Mouse (Mus musculus) forebrain, embryonic 10.5 days (tissue): Measurements from ENCODE around the gene Qser1. TPM values are rescaled to one million over a fixed set of nuclear protein-coding genes. Genes with fewer than 3 reads are reported as not detected.

Experiments
- DNase-seq: peaks from one replicate; pipeline ENCODE4 v3.0.0-alpha.2; 2017; ENCODE audit warnings: low spot score; ENCODE audit errors: extremely low spot score
- H3K27ac ChIP-seq: fragments of 300-500 bp; sonication (generic); 2 replicates; pipeline ENCODE4 v1.5.1; 2016; ENCODE audit warnings: mild to moderate bottlenecking
- H3K27me3 ChIP-seq: fragments of 300-500 bp; sonication (generic); 2 replicates; pipeline ENCODE4 v1.6.1; 2016; ENCODE audit warnings: mild to moderate bottlenecking; ENCODE audit not compliant: poor library complexity, severe bottlenecking
- H3K36me3 ChIP-seq: fragments of 300-500 bp; sonication (generic); replicated peaks from 2 replicates; pipeline ENCODE4 v1.6.1; 2016; ENCODE audit warnings: mild to moderate bottlenecking, moderate library complexity
- H3K4me1 ChIP-seq: fragments of 300-500 bp; sonication (generic); 2 replicates; pipeline ENCODE4 v1.6.1; 2016
- H3K4me3 ChIP-seq: fragments of 300-500 bp; sonication (generic); 2 replicates; pipeline ENCODE4 v1.5.1; 2016; ENCODE audit warnings: mild to moderate bottlenecking, moderate library complexity
- H3K9me3 ChIP-seq: fragments of 300-500 bp; sonication (generic); 2 replicates; pipeline ENCODE4 v1.6.1; 2016; ENCODE audit warnings: mild to moderate bottlenecking, moderate library complexity
- WGBS: fragments of 180-500 bp; shearing (Covaris S2); methylation state at CpG from one replicate; pipeline ENCODE4 v1.1.7; 2016; 5-methylcytosine and 5-hydroxymethylcytosine counted together
- polyA plus RNA-seq: library from polyadenylated mRNA; unstranded; fragments of >200 nt; fragmentation: Nextera tagmentation; extraction: Ambion mirVana; gene quantifications from 2 replicates; pipeline ENCODE4 v1.2.1, GENCODE M21; 2016

Qser1 gene
- polyA plus RNA-seq, 1 experiment from 2014 or later = 11.8 TPM

- Histone ChIP-seq H3K27ac (no peak within 1 kb of the TSS), H3K36me3 (no peaks in the 10 kb centered on the region), H3K9me3 (no peaks in the 10 kb centered on the region), H3K27me3 (peaks cover 16% of the 10 kb centered on the region), H3K4me3 (no peak within 1 kb of the TSS), H3K4me1 (peaks cover 22% of the 10 kb centered on the region)
- WGBS = 84% methylated on average over 4 of the region's 4 CpGs
- DNase-seq = no peak
Observed at GRCm38 (mm10) chr2:104716279-104716678, 100.3 kb downstream of the Qser1 start, which contains the start of gene Pin1rt1. TSS of gene Pin1rt1 (minus strand) at chr2:104716379.

DNA sequence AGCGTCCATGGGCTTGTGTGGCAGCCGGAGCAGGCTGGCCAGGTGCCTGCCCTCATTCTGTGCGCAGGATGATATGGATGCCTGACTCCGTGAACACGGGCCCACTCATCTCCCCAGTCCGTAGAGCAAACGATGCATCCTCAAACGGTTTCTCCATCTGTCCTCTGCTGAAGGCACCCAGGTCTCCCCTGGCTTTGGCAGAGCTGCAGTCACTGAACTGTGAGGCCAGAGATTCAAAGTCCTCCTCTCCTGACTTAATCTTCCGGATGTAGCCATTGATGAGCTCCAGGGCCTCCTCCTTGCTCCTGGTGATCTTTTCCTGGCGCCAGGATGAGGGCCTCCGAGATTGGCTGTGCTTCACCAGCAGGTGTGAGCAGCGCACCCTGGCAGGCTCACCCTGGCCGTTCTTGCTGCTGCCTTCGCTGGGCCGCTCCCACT, 102.3 kb downstream of the Qser1 start:
- H3K4me1 ChIP-seq = peaks cover 37% of the 10 kb centered on the region
- WGBS = 39% methylated on average over 15 of the region's 15 CpGs
- H3K27ac ChIP-seq = no peak overlapping the region
- no peaks in the 10 kb centered on the region for H3K36me3 ChIP-seq
- no peak for DNase-seq
- peaks cover 16% of the 10 kb centered on the region for H3K27me3 ChIP-seq
- H3K4me3 ChIP-seq = no peak overlapping the region
- no peaks in the 10 kb centered on the region for H3K9me3 ChIP-seq

- 7% methylated on average over 7 of the region's 7 CpGs for WGBS
- no peaks in the 10 kb centered on the region for H3K9me3 ChIP-seq
- H3K4me3 ChIP-seq = peak overlapping the region; percentile 93
- H3K27ac ChIP-seq = peak overlapping the region; percentile 98
- H3K4me1 ChIP-seq = peaks cover 37% of the 10 kb centered on the region
- no peak for DNase-seq
- H3K27me3 ChIP-seq = peaks cover 16% of the 10 kb centered on the region
- H3K36me3 ChIP-seq = peaks cover 4% of the 10 kb centered on the region; the same call in 1 of the 2 replicates
Observed at GRCm38 (mm10) chr2:104712486-104712809, 104.1 kb downstream of the Qser1 start.

GRCm38 (mm10) chr2:104711585-104712485, 104.7 kb downstream of the Qser1 start, which contains the start of gene Tcp11l1:
TSS of gene Tcp11l1 (minus strand) at chr2:104712169.
- peak within 1 kb of the TSS; percentile 98 for H3K27ac ChIP-seq
- DNase-seq = peak; percentile 69
- H3K9me3 ChIP-seq = no peaks in the 10 kb centered on the region
- peaks cover 4% of the 10 kb centered on the region; the same call in 1 of the 2 replicates for H3K36me3 ChIP-seq
- under 1% methylated on average over 99 of the region's 99 CpGs for WGBS
- peaks cover 37% of the 10 kb centered on the region for H3K4me1 ChIP-seq
- peaks cover 16% of the 10 kb centered on the region for H3K27me3 ChIP-seq
- peak within 1 kb of the TSS; percentile 93 for H3K4me3 ChIP-seq

- Histone ChIP-seq H3K36me3 (peaks cover 6% of the 10 kb centered on the region), H3K4me1 (peaks cover 38% of the 10 kb centered on the region), H3K9me3 (no peaks in the 10 kb centered on the region), H3K27me3 (peaks cover 16% of the 10 kb centered on the region), H3K4me3 (peak overlapping the region; percentile 93), H3K27ac (peak overlapping the region; percentile 98; the same call in 1 of the 2 replicates)
- DNase-seq = no peak
- 36% methylated on average over 6 of the region's 6 CpGs for WGBS
Observed at GRCm38 (mm10) chr2:104710670-104711370, 105.7 kb downstream of the Qser1 start.

DNA sequence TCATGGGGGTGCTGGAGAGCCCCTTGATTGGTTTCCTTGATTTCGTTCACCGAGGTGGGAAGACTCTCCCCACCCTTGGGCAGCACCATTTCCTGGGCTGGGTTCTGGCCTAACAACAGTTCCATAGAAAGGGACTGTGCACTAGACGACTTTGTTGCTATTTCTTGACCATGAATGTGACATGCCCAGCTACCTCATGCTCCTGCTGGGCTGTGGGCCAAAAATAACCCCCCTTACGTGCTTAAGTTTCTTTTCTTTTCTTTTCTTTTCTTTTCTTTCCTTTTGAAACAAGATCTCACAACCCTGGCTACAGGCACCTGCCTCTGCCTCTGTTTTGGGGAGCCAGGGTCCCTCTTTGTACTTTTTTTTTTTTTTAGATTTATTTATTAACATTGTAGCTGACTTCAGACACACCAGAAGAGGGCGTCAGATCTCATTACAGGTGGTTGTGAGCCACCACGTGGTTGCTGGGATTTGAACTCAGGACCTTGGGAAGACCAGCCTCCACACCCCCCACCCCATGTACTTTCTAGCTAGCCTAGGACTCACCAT, 106.7 kb downstream of the Qser1 start:
- 74% methylated on average over 6 of the region's 6 CpGs for WGBS
- no peak overlapping the region for H3K27ac ChIP-seq
- H3K27me3 ChIP-seq = peaks cover 16% of the 10 kb centered on the region
- DNase-seq = no peak
- peaks cover 48% of the 10 kb centered on the region for H3K4me1 ChIP-seq
- H3K4me3 ChIP-seq = no peak overlapping the region
- peaks cover 15% of the 10 kb centered on the region for H3K36me3 ChIP-seq
- H3K9me3 ChIP-seq = no peaks in the 10 kb centered on the region

Other genes with a start within 250 kb of the Qser1 start
- gene Cstf3, start 226.2 kb downstream of the Qser1 start, polyA plus RNA-seq = 96.5 and 104 TPM in 2 replicates
- gene Tcp11l1, start 104.6 kb downstream of the Qser1 start, polyA plus RNA-seq = 54.2 and 54.7 TPM in 2 replicates
- 0.12 and 0.14 TPM in 2 replicates for gene Pin1rt1, start 100.4 kb downstream of the Qser1 start, polyA plus RNA-seq
- gene Depdc7, start 73.9 kb downstream of the Qser1 start, polyA plus RNA-seq = 3.2 and 3.7 TPM in 2 replicates
- gene Prrg4, start 33.1 kb upstream of the Qser1 start, polyA plus RNA-seq = 0.71 and 0.77 TPM in 2 replicates
- 2.9 and 4.5 TPM in 2 replicates for gene Ccdc73, start 51.0 kb upstream of the Qser1 start, polyA plus RNA-seq
- gene Eif3m, start 200.3 kb upstream of the Qser1 start, polyA plus RNA-seq = 313 and 318 TPM in 2 replicates